Comparison of ENCODE assay signal across 8 mouse cellular contexts in genomic region chr6:128299292-128300133, GRCm38 (mm10). TPM values are rescaled to one million over a fixed set of nuclear protein-coding genes. Genes with fewer than 3 reads are reported as not detected.
DNase-seq lines count a peak whose midpoint lies in the region; TF ChIP-seq lines count a peak whose summit lies in the region.

No protein-coding gene starts in this region.

- no peak for TF ChIP-seq POLR2A in lung, adult 2 months (IDR thresholded peaks at IDR 0.05; ENCODE audit: borderline replicate concordance, extremely low read depth, low read depth, low read length)

- H3K4me3 ChIP-seq in lung, adult 2 months (replicated peaks; ENCODE audit: extremely low read depth, low read depth, low read length): peak overlapping the region; percentile 79

- peak; percentile 47 for DNase-seq in lung, adult 2 months
- no peak for DNase-seq in lung, postnatal 36 days
- peak; percentile 36 to 48 for DNase-seq in cerebellum, postnatal 25 days
- peak; percentile 9 to 11 for DNase-seq in heart, postnatal 14 days
- DNase-seq in lung, postnatal 10 days: peak; percentile 21
- no peak for DNase-seq in left cerebral cortex, postnatal 10 days (ENCODE audit: extremely low spot score in 1 of 2, low spot score in 2 of 2)
- DNase-seq in layer of hippocampus, postnatal 36 days: no peak
- no peak for DNase-seq in frontal cortex, postnatal 25 days (ENCODE audit: low spot score in 2 of 2)

- intact Hi-C loops in heart, postnatal 14 days (cut with DNase I): loop anchor here (5.0 kb wide), 1 partner anchor 32 kb away; no protein-coding TSS in a partner anchor
- intact Hi-C loops in left cerebral cortex, postnatal 10 days (cut with DNase I): no loop called here

- H3K4me1 ChIP-seq in lung, adult 2 months (ENCODE audit: control insufficient read depth, insufficient read depth, low read length): peaks cover 32% of the 10 kb centered on the region

- WGBS in lung, adult 2 months: 2% methylated on average over 25 of the region's 25 CpGs

- no peak for TF ChIP-seq CTCF in lung, adult 2 months (IDR thresholded peaks at IDR 0.05; ENCODE audit: insufficient read depth, low read length)

RNA-seq across cellular contexts. Expression of gene Tead4, which starts 1.1 kb away (rescaled TPM):
- polyA plus RNA-seq in lung, adult 2 months (2012; rRNA removed): 13.6 and 16.6 TPM in 2 replicates
- 1 to 10 TPM; 4.6 to 5.0 TPM for total RNA-seq in heart, postnatal 14 days (2021)
- total RNA-seq in left cerebral cortex, postnatal 10 days (2021): 1 to 10 TPM in 1 of 2 experiments, under 1 TPM in 1; 0.85 to 1.1 TPM
- total RNA-seq in layer of hippocampus, postnatal 36 days (2021): 1 to 10 TPM in 1 of 2 experiments, under 1 TPM in 1; 0.57 to 1.1 TPM

RNA-seq across cellular contexts. Expression of gene Tulp3, which starts 56.1 kb away (rescaled TPM):
- polyA plus RNA-seq in lung, adult 2 months (2012; rRNA removed): 15.7 and 21.5 TPM in 2 replicates
- 1 to 10 TPM; 8.0 to 8.3 TPM for total RNA-seq in heart, postnatal 14 days (2021)
- total RNA-seq in left cerebral cortex, postnatal 10 days (2021): 10 to 100 TPM; 16.9 to 17.6 TPM
- total RNA-seq in layer of hippocampus, postnatal 36 days (2021): 10 to 100 TPM; 19.6 to 24.0 TPM

Comparison
In these comparisons a context has a peak if more than half of its experiments do, and no peak if none do; other contexts are left out.
1. DNase-seq: peak in lung, adult 2 months (single experiment), cerebellum, postnatal 25 days (2 of 2), heart, postnatal 14 days (2 of 2) and lung, postnatal 10 days (single experiment); none in lung, postnatal 36 days (single experiment), left cerebral cortex, postnatal 10 days (0 of 2), layer of hippocampus, postnatal 36 days (0 of 2) and frontal cortex, postnatal 25 days (0 of 2).